8 mouse cellular contexts compared by ENCODE assay signal in genomic region chr1:179061759-179062168, GRCm38 (mm10).
DNase-seq lines count a peak whose midpoint lies in the region; ATAC-seq and TF ChIP-seq lines count a peak whose summit lies in the region.

No protein-coding gene starts in this region.

- peak; percentile 47 to 51 for DNase-seq in frontal cortex, postnatal 10 days (ENCODE audit: low spot score in 2 of 2)
- DNase-seq in frontal cortex, adult 2 months (ENCODE audit: extremely low spot score in 1 of 2, low spot score in 1 of 2): no peak
- DNase-seq in cerebellum, adult 18-20 months: peak; percentile 43 to 63
- peak; percentile 11 for DNase-seq in liver, adult 2 months (ENCODE audit: extremely low read depth, low read depth, low spot score)
- peak; percentile 59 for DNase-seq in yolk sac, embryonic 10.5 days (ENCODE audit: low spot score)

- no peaks in the 10 kb centered on the region for H3K27me3 ChIP-seq in forebrain, embryonic 15.5 days
- H3K27me3 ChIP-seq in hindbrain, embryonic 15.5 days: no peaks in the 10 kb centered on the region
- H3K27me3 ChIP-seq in liver, adult 2 months (ENCODE audit: control insufficient read depth, insufficient read depth, low read length): no peaks in the 10 kb centered on the region
- H3K27me3 ChIP-seq in midbrain, embryonic 16.5 days (ENCODE audit: control insufficient read depth, insufficient read depth, low read depth, low read length): no peaks in the 10 kb centered on the region

- no peak overlapping the region; the same call in 1 of the 2 replicates for H3K27ac ChIP-seq in forebrain, embryonic 15.5 days (replicated peaks)
- no peak overlapping the region for H3K27ac ChIP-seq in hindbrain, embryonic 15.5 days (replicated peaks)
- H3K27ac ChIP-seq in liver, adult 2 months (replicated peaks; ENCODE audit: insufficient read depth, low read depth, low read length): no peak overlapping the region
- no peak overlapping the region for H3K27ac ChIP-seq in midbrain, embryonic 16.5 days (ENCODE audit: low read length)

- 4% methylated on average over 9 of the region's 9 CpGs for WGBS in forebrain, embryonic 15.5 days
- 18% methylated on average over 9 of the region's 9 CpGs for WGBS in hindbrain, embryonic 15.5 days
- 61% methylated on average over 9 of the region's 9 CpGs for WGBS in liver, adult 2 months
- 20% methylated on average over 9 of the region's 9 CpGs for WGBS in midbrain, embryonic 16.5 days

- TF ChIP-seq POLR2A in liver, adult 2 months (IDR thresholded peaks at IDR 0.05; ENCODE audit: extremely low read depth, insufficient read depth, low read length): no peak

- no peak overlapping the region for H3K9ac ChIP-seq in forebrain, embryonic 15.5 days (replicated peaks)
- H3K9ac ChIP-seq in hindbrain, embryonic 15.5 days: no peak overlapping the region
- H3K9ac ChIP-seq in liver, adult 2 months (ENCODE audit: low read depth, low read length): no peak overlapping the region
- H3K9ac ChIP-seq in midbrain, embryonic 16.5 days (ENCODE audit: low read depth, low read length): no peak overlapping the region

- no peaks in the 10 kb centered on the region for H3K79me2 ChIP-seq in liver, adult 2 months (ENCODE audit: control insufficient read depth, insufficient read depth, low read length)

- no peaks in the 10 kb centered on the region for H3K9me3 ChIP-seq in forebrain, embryonic 15.5 days
- no peaks in the 10 kb centered on the region for H3K9me3 ChIP-seq in hindbrain, embryonic 15.5 days
- no peaks in the 10 kb centered on the region for H3K9me3 ChIP-seq in midbrain, embryonic 16.5 days (replicated peaks; ENCODE audit: control insufficient read depth, low read length, poor library complexity, severe bottlenecking)

- peaks cover 30% of the 10 kb centered on the region for H3K4me1 ChIP-seq in forebrain, embryonic 15.5 days
- peaks cover 24% of the 10 kb centered on the region for H3K4me1 ChIP-seq in hindbrain, embryonic 15.5 days (replicated peaks)
- H3K4me1 ChIP-seq in liver, adult 2 months (ENCODE audit: control insufficient read depth, insufficient read depth, low read length): peaks cover 3% of the 10 kb centered on the region
- H3K4me1 ChIP-seq in midbrain, embryonic 16.5 days (ENCODE audit: control insufficient read depth, insufficient read depth, low read length): peaks cover 17% of the 10 kb centered on the region

- ATAC-seq in forebrain, embryonic 15.5 days (replicated peaks): peak; percentile 46
- peak; percentile 47; the same call in 1 of the 2 replicates for ATAC-seq in hindbrain, embryonic 15.5 days (ENCODE audit: low FRiP score, low read depth)
- ATAC-seq in midbrain, embryonic 16.5 days: 0 out of 2 replicates have a peak, but pooled peaks have one; percentile 30

- no peaks in the 10 kb centered on the region for H3K36me3 ChIP-seq in forebrain, embryonic 15.5 days
- no peaks in the 10 kb centered on the region for H3K36me3 ChIP-seq in hindbrain, embryonic 15.5 days
- no peaks in the 10 kb centered on the region for H3K36me3 ChIP-seq in liver, adult 2 months (ENCODE audit: control insufficient read depth, insufficient read depth, low read length)
- H3K36me3 ChIP-seq in midbrain, embryonic 16.5 days (ENCODE audit: control insufficient read depth, insufficient read depth, low read length): no peaks in the 10 kb centered on the region

- H3K4me2 ChIP-seq in forebrain, embryonic 15.5 days (replicated peaks): no peak overlapping the region
- H3K4me2 ChIP-seq in hindbrain, embryonic 15.5 days: no peak overlapping the region
- no peak overlapping the region for H3K4me2 ChIP-seq in midbrain, embryonic 16.5 days (ENCODE audit: low read length)

- H3K4me3 ChIP-seq in forebrain, embryonic 15.5 days: no peak overlapping the region
- no peak overlapping the region for H3K4me3 ChIP-seq in hindbrain, embryonic 15.5 days
- no peak overlapping the region for H3K4me3 ChIP-seq in liver, adult 2 months (ENCODE audit: insufficient read depth, low read depth, low read length)
- no peak overlapping the region for H3K4me3 ChIP-seq in midbrain, embryonic 16.5 days (ENCODE audit: low read depth, low read length)

- TF ChIP-seq CTCF in liver, adult 2 months (IDR thresholded peaks at IDR 0.05; ENCODE audit: low read depth, low read length): no peak

Comparison
In these comparisons a context has a peak if more than half of its experiments do, and no peak if none do; other contexts are left out.
1. DNase-seq: peak in frontal cortex, postnatal 10 days (2 of 2), cerebellum, adult 18-20 months (2 of 2), liver, adult 2 months (single experiment) and yolk sac, embryonic 10.5 days (single experiment); none in frontal cortex, adult 2 months (0 of 2).
2. Peak in every context shown above with its lines, with median percentiles within 50 percentile points of each other: ATAC-seq.